Mouse (Mus musculus) heart, embryonic 16.5 days (tissue): ENCODE measurements at regions not wholly inside any gene's neighbourhood (a gene's known extent, or its start where the extent isn't known, plus 50 kb on each side); places are given as distances from the start of the nearest gene placed in this dataset.
"Not testable (repeated sequence)": the region's sequence is repeated elsewhere in the genome, so short reads cannot be mapped to it uniquely, and the experiment has no call there.

Experiments
- ATAC-seq: fragments of 200-750 bp; cut with Nextera tagmentation; replicated peaks from 2 replicates; pipeline ENCODE4 v1.8.0; 2017; ENCODE audit warnings: moderate number of reproducible peaks; ENCODE audit not compliant: insufficient read depth, low FRiP score; ENCODE audit errors: extremely low read depth
- H3K27ac ChIP-seq: fragments of 300-500 bp; sonication (generic); 2 replicates; pipeline ENCODE4 v1.5.1; 2014; ENCODE audit warnings: mild to moderate bottlenecking, low read length, control low read depth, moderate library complexity
- H3K27me3 ChIP-seq: fragments of 300-500 bp; sonication (generic); 2 replicates; pipeline ENCODE4 v1.6.1; 2014; ENCODE audit warnings: low read length, mixed read lengths; ENCODE audit not compliant: control insufficient read depth, insufficient read depth
- H3K36me3 ChIP-seq: fragments of 300-500 bp; sonication (generic); 2 replicates; pipeline ENCODE4 v1.6.1; 2014; ENCODE audit not compliant: control insufficient read depth, insufficient read depth
- H3K4me1 ChIP-seq: fragments of 300-500 bp; sonication (generic); 2 replicates; pipeline ENCODE4 v1.6.1; 2014; ENCODE audit warnings: low read length, mixed read lengths; ENCODE audit not compliant: control insufficient read depth, insufficient read depth
- H3K4me2 ChIP-seq: fragments of 300-500 bp; sonication (generic); 2 replicates; pipeline ENCODE4 v1.6.1; 2014; ENCODE audit warnings: low read depth, mild to moderate bottlenecking, control low read depth, low read length
- H3K4me3 ChIP-seq: fragments of 300-500 bp; sonication (generic); 2 replicates; pipeline ENCODE4 v1.5.1; 2014; ENCODE audit warnings: mild to moderate bottlenecking, control low read depth, low read length
- H3K9ac ChIP-seq: fragments of 300-500 bp; sonication (generic); 2 replicates; pipeline ENCODE4 v1.6.1; 2014; ENCODE audit warnings: low read length, control low read depth
- H3K9me3 ChIP-seq: fragments of 300-500 bp; sonication (generic); replicated peaks from 2 replicates; pipeline ENCODE4 v1.6.1; 2016; ENCODE audit warnings: low read length; ENCODE audit not compliant: control insufficient read depth
- WGBS: fragments of 180-500 bp; shearing (Covaris S2); extraction: QIAGEN DNeasy Blood & Tissue Kit; methylation state at CpG from one replicate; pipeline ENCODE4 v1.1.7; 2014; 5-methylcytosine and 5-hydroxymethylcytosine counted together

DNA sequence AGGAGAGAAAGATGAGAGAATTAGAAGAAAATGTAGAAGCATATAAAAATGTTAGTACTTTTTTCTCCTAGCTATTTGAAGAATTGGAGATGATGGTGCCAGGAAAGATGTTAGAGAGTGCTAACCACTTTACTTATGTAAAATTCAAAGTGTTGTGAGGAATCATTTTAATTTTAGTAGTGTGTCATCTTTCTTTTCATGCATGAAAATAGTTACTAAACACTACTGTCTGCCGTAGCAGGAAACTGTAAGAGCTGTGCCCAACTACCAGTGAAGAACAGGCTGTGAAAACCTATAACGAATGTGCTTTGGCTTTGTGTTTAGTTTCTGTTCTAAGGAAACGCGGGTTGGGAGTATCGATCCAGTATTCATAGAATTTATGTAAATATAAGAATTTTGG lies 403.1 kb downstream of the Zpld1 start:
- ATAC-seq: no peak
- H3K4me2 ChIP-seq: no peak overlapping the region
- WGBS: 87% methylated on average over 5 of the region's 5 CpGs
- no peak overlapping the region for H3K4me3 ChIP-seq
- no peaks in the 10 kb centered on the region for H3K4me1 ChIP-seq
- H3K27ac ChIP-seq: no peak overlapping the region
- H3K36me3 ChIP-seq: no peaks in the 10 kb centered on the region
- H3K27me3 ChIP-seq: no peaks in the 10 kb centered on the region
- no peak overlapping the region for H3K9ac ChIP-seq
- H3K9me3 ChIP-seq: no peaks in the 10 kb centered on the region

DNA sequence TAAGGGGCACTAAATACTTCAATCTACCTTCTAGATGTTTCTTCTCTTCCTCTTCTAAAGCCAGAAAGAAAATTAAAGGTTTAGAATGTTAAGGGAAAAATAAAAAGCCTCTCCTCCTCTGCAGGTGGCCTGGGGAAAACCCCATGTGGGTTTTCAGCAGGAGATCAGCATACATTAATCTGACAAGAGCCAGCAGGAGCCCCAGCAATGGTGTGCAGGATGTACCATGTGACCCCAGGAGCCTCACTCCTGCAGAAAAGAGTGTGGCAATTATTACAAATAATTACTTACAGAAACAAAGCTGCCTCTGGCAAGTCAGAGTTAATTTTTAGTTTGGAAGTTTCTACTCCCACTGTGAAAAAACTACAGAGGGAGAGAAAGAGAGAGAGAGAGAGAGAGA lies 440.4 kb downstream of the Zpld1 start:
- ATAC-seq: no peak
- no peaks in the 10 kb centered on the region for H3K9me3 ChIP-seq
- H3K9ac ChIP-seq: no peak overlapping the region
- no peaks in the 10 kb centered on the region for H3K36me3 ChIP-seq
- no peak overlapping the region for H3K4me3 ChIP-seq
- H3K27ac ChIP-seq: no peak overlapping the region
- no peaks in the 10 kb centered on the region for H3K27me3 ChIP-seq
- no peak overlapping the region for H3K4me2 ChIP-seq
- H3K4me1 ChIP-seq: no peaks in the 10 kb centered on the region

DNA sequence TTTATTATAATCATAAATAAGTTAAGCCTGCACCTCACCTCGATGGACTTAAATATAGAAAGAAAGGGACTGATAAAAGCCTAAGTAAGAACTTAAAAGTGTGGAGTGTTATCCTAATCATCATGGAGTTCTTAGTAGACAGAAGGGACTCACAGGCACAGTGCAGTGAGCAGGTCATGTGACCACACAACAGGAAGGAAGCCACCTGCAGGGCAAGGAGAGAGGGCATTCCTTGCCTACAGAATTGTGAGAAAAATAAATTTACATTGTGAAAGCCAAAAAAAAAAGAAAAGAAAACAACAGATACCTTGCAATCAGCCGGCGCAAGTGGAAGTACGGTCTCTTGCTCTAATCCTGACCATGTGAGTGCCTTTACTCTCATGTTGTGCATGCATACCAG lies 454.8 kb downstream of the Zpld1 start:
- H3K4me1 ChIP-seq, H3K9ac ChIP-seq, H3K4me2 ChIP-seq, H3K4me3 ChIP-seq, H3K9me3 ChIP-seq, H3K36me3 ChIP-seq, H3K27me3 ChIP-seq, ATAC-seq, H3K27ac ChIP-seq: not testable (repeated sequence)
- 93% methylated on average over 3 of the region's 4 CpGs for WGBS
